Mouse (Mus musculus) midbrain, embryonic 16.5 days (tissue): ENCODE results near the gene Hinfp. TPM values are rescaled to one million over a fixed set of nuclear protein-coding genes. Genes with fewer than 3 reads are reported as not detected.
A peak's percentile ranks its signal among the peaks of the same experiment; 100 is the strongest.
"Not testable (repeated sequence)": the region's sequence is repeated elsewhere in the genome, so short reads cannot be mapped to it uniquely, and the experiment has no call there.

Experiments
- ATAC-seq: fragments of 200-750 bp; cut with Nextera tagmentation; 2 replicates; pipeline ENCODE4 v1.8.0; 2017; ENCODE audit warnings: moderate TSS enrichment
- H3K27ac ChIP-seq: fragments of 300-500 bp; sonication (generic); 2 replicates; pipeline ENCODE4 v1.5.1; 2014; ENCODE audit warnings: mild to moderate bottlenecking, low read length, mixed read lengths
- H3K27me3 ChIP-seq: fragments of 300-500 bp; sonication (generic); 2 replicates; pipeline ENCODE4 v1.6.1; 2014; ENCODE audit warnings: low read depth, low read length, mixed read lengths; ENCODE audit not compliant: control insufficient read depth, insufficient read depth
- H3K36me3 ChIP-seq: fragments of 300-500 bp; sonication (generic); 2 replicates; pipeline ENCODE4 v1.6.1; 2014; ENCODE audit warnings: mild to moderate bottlenecking, low read length, moderate library complexity, mixed read lengths; ENCODE audit not compliant: control insufficient read depth, insufficient read depth
- H3K4me1 ChIP-seq: fragments of 300-500 bp; sonication (generic); 2 replicates; pipeline ENCODE4 v1.6.1; 2014; ENCODE audit warnings: mild to moderate bottlenecking, low read length, mixed read lengths; ENCODE audit not compliant: control insufficient read depth, insufficient read depth
- H3K4me2 ChIP-seq: fragments of 300-500 bp; sonication (generic); 2 replicates; pipeline ENCODE4 v1.6.1; 2014; ENCODE audit warnings: mild to moderate bottlenecking, low read length, mixed read lengths
- H3K4me3 ChIP-seq: fragments of 300-500 bp; sonication (generic); 2 replicates; pipeline ENCODE4 v1.5.1; 2014; ENCODE audit warnings: low read depth, mild to moderate bottlenecking, low read length, moderate library complexity, mixed read lengths
- H3K9ac ChIP-seq: fragments of 300-500 bp; sonication (generic); 2 replicates; pipeline ENCODE4 v1.6.1; 2014; ENCODE audit warnings: low read depth, low read length, mixed read lengths
- H3K9me3 ChIP-seq: fragments of 300-500 bp; sonication (generic); replicated peaks from 2 replicates; pipeline ENCODE4 v1.6.1; 2014; ENCODE audit warnings: mild to moderate bottlenecking, low read length, mixed read lengths; ENCODE audit not compliant: control insufficient read depth, poor library complexity, severe bottlenecking
- whole genome bisulfite sequencing: fragments of 180-500 bp; shearing (Covaris S2); extraction: QIAGEN DNeasy Blood & Tissue Kit; methylation state at CpG from one replicate; pipeline ENCODE4 v1.1.7; 2014; 5-methylcytosine and 5-hydroxymethylcytosine counted together
- polyA plus RNA-seq: library from polyadenylated mRNA; unstranded; fragments of >200 nt; fragmentation: Nextera tagmentation; extraction: Ambion mirVana; gene quantifications from 2 replicates; pipeline ENCODE4 v1.2.1, GENCODE M21; 2015

The Hinfp gene
- polyA plus RNA-seq, 1 experiment from 2014 or later: 30.0 TPM

- Histone ChIP-seq H3K27me3 (no peaks in the 10 kb centered on the region), H3K4me1 (peaks cover 6% of the 10 kb centered on the region), H3K36me3 (peaks cover 14% of the 10 kb centered on the region), H3K9ac (peak overlapping the region; percentile 76), H3K9me3 (no peaks in the 10 kb centered on the region), H3K27ac (peak overlapping the region; percentile 94), H3K4me2 (peak overlapping the region; percentile 79), H3K4me3 (peak overlapping the region; percentile 57)
- 14% methylated on average over 6 of the region's 6 CpGs for WGBS
- ATAC-seq: peak; percentile 12
Observed at GRCm38 (mm10) chr9:44343290-44343689, 37.8 kb upstream of the Hinfp start.

- peaks cover 7% of the 10 kb centered on the region; the same call in 1 of the 2 replicates for H3K36me3 ChIP-seq
- no peak overlapping the region for H3K27ac ChIP-seq
- no peak overlapping the region for H3K4me2 ChIP-seq
- 80% methylated on average over 1 of the region's 1 CpGs for WGBS
- H3K9ac ChIP-seq: no peak overlapping the region
- H3K4me3 ChIP-seq: no peak overlapping the region
- H3K27me3 ChIP-seq: no peaks in the 10 kb centered on the region
- H3K9me3 ChIP-seq: no peaks in the 10 kb centered on the region
- peaks cover 8% of the 10 kb centered on the region for H3K4me1 ChIP-seq
- ATAC-seq: no peak
Observed at GRCm38 (mm10) chr9:44342605-44343004, 37.1 kb upstream of the Hinfp start.

- peaks cover 8% of the 10 kb centered on the region for H3K4me1 ChIP-seq
- peak overlapping the region; percentile 31; the same call in 1 of the 2 replicates for H3K9ac ChIP-seq
- ATAC-seq: no peak
- H3K27ac ChIP-seq: no peak overlapping the region
- H3K27me3 ChIP-seq: no peaks in the 10 kb centered on the region
- H3K4me3 ChIP-seq: no peak overlapping the region
- WGBS: 76% methylated on average over 3 of the region's 3 CpGs
- H3K4me2 ChIP-seq: no peak overlapping the region
- H3K36me3 ChIP-seq: peaks cover 5% of the 10 kb centered on the region; the same call in 1 of the 2 replicates
- no peaks in the 10 kb centered on the region for H3K9me3 ChIP-seq
Observed at GRCm38 (mm10) chr9:44342173-44342572, 36.7 kb upstream of the Hinfp start.

- Histone ChIP-seq H3K27ac (no peak overlapping the region), H3K4me1 (peaks cover 15% of the 10 kb centered on the region), H3K4me2 (no peak overlapping the region), H3K9me3 (no peaks in the 10 kb centered on the region), H3K36me3 (peaks cover 5% of the 10 kb centered on the region; the same call in 1 of the 2 replicates), H3K9ac (no peak overlapping the region), H3K4me3 (no peak overlapping the region), H3K27me3 (no peaks in the 10 kb centered on the region)
- no peak for ATAC-seq
- WGBS: 94% methylated on average over 5 of the region's 5 CpGs
Observed at GRCm38 (mm10) chr9:44341487-44341886, 36.0 kb upstream of the Hinfp start.

GRCm38 (mm10) chr9:44338574-44338973 lies 33.1 kb upstream of the Hinfp start:
- no peaks in the 10 kb centered on the region for H3K9me3 ChIP-seq
- H3K27ac ChIP-seq: no peak overlapping the region
- H3K4me3 ChIP-seq: no peak overlapping the region
- H3K4me2 ChIP-seq: no peak overlapping the region
- peaks cover 5% of the 10 kb centered on the region; the same call in 1 of the 2 replicates for H3K36me3 ChIP-seq
- no peak for ATAC-seq
- peaks cover 23% of the 10 kb centered on the region for H3K4me1 ChIP-seq
- no peaks in the 10 kb centered on the region for H3K27me3 ChIP-seq
- 80% methylated on average over 5 of the region's 5 CpGs for WGBS
- no peak overlapping the region for H3K9ac ChIP-seq

- no peak overlapping the region for H3K27ac ChIP-seq
- H3K9ac ChIP-seq: no peak overlapping the region
- ATAC-seq: no peak
Observed at GRCm38 (mm10) chr9:44337436-44338169, 32.1 kb upstream of the Hinfp start.

GRCm38 (mm10) chr9:44336964-44337363 lies 31.5 kb upstream of the Hinfp start:
- H3K36me3 ChIP-seq: peaks cover 13% of the 10 kb centered on the region
- H3K4me1 ChIP-seq: peaks cover 18% of the 10 kb centered on the region
- no peaks in the 10 kb centered on the region for H3K9me3 ChIP-seq
- H3K4me2 ChIP-seq: peak overlapping the region; percentile 96
- ATAC-seq: no peak
- no peaks in the 10 kb centered on the region for H3K27me3 ChIP-seq
- no peak overlapping the region; the same call in 1 of the 2 replicates for H3K4me3 ChIP-seq
- H3K9ac ChIP-seq: peak overlapping the region; percentile 52; the same call in 1 of the 2 replicates
- 84% methylated on average over 3 of the region's 3 CpGs for WGBS
- no peak overlapping the region for H3K27ac ChIP-seq

More at GRCm38 (mm10) chr9:44337436-44338169, 32.1 kb upstream of the Hinfp start:
- no peak overlapping the region for H3K4me2 ChIP-seq
- no peaks in the 10 kb centered on the region for H3K9me3 ChIP-seq
- H3K27me3 ChIP-seq: no peaks in the 10 kb centered on the region
- H3K4me3 ChIP-seq: no peak overlapping the region
- H3K4me1 ChIP-seq: peaks cover 18% of the 10 kb centered on the region
- WGBS: 57% methylated on average over 9 of the region's 9 CpGs
- peaks cover 12% of the 10 kb centered on the region for H3K36me3 ChIP-seq

GRCm38 (mm10) chr9:44336513-44336912 lies 31.0 kb upstream of the Hinfp start:
- H3K4me2 ChIP-seq: peak overlapping the region; percentile 96
- H3K9ac ChIP-seq: peak overlapping the region; percentile 52
- H3K27ac ChIP-seq, ATAC-seq, H3K9me3 ChIP-seq, H3K4me3 ChIP-seq, H3K27me3 ChIP-seq: not testable (repeated sequence)
- H3K4me1 ChIP-seq: peaks cover 18% of the 10 kb centered on the region
- WGBS: 29% methylated on average over 4 of the region's 4 CpGs
- H3K36me3 ChIP-seq: peaks cover 13% of the 10 kb centered on the region

- H3K4me3 ChIP-seq: peak overlapping the region; percentile 91
- peaks cover 13% of the 10 kb centered on the region for H3K36me3 ChIP-seq
- peak overlapping the region; percentile 96 for H3K4me2 ChIP-seq
- ATAC-seq: no peak
- peak overlapping the region; percentile 84 for H3K9ac ChIP-seq
- H3K4me1 ChIP-seq: peaks cover 18% of the 10 kb centered on the region
- no peaks in the 10 kb centered on the region for H3K9me3 ChIP-seq
- H3K27me3 ChIP-seq: no peaks in the 10 kb centered on the region
- 3% methylated on average over 5 of the region's 5 CpGs for WGBS
- peak overlapping the region; percentile 94; the same call in 1 of the 2 replicates for H3K27ac ChIP-seq
Observed at GRCm38 (mm10) chr9:44336093-44336406, 30.6 kb upstream of the Hinfp start.
